Mouse (Mus musculus) mouse trophoblast stem cell (cell line): ENCODE data around the gene Tuba1a.
"Not testable (repeated sequence)": the region's sequence is repeated elsewhere in the genome, so short reads cannot be mapped to it uniquely, and the experiment has no call there.

ENCODE experiments used
- in situ Hi-C, 2 experiments: fragments of 300-500 bp; cut with MseI, MboI; formaldehyde crosslinking; loops; 2 replicates in 1 of 2; 3 replicates in 1 of 2; pipeline ENCODE4 v1.15.1; 2025

Gene Tuba1a

GRCm38 (mm10) chr15:98924682-98925081 is 28.8 kb downstream of the Tuba1a start:
- in situ Hi-C loops: no loop called here

GRCm38 (mm10) chr15:98923031-98923537 is 30.4 kb downstream of the Tuba1a start:
- in situ Hi-C loops: no loop called here

- in situ Hi-C loops: no loop called here
Measured at GRCm38 (mm10) chr15:98922581-98922980, 30.9 kb downstream of the Tuba1a start.

GRCm38 (mm10) chr15:98921510-98921909 is 32.0 kb downstream of the Tuba1a start:
- in situ Hi-C loops: no loop called here

- in situ Hi-C loops: not testable (repeated sequence)
Measured at GRCm38 (mm10) chr15:98918499-98918895, 35.0 kb downstream of the Tuba1a start.

- in situ Hi-C loops: no loop called here
Measured at GRCm38 (mm10) chr15:98917538-98918498, 35.7 kb downstream of the Tuba1a start, which contains the start of gene Lmbr1l. Gene Lmbr1l (minus strand): TSS chr15:98918231.

GRCm38 (mm10) chr15:98917091-98917490 is 36.4 kb downstream of the Tuba1a start:
- in situ Hi-C loops: no loop called here

- in situ Hi-C loops: no loop called here
Measured at GRCm38 (mm10) chr15:98916016-98916415, 37.5 kb downstream of the Tuba1a start.

GRCm38 (mm10) chr15:98914903-98915302 is 38.6 kb downstream of the Tuba1a start:
- in situ Hi-C loops: no loop called here

- in situ Hi-C loops: no loop called here
Measured at GRCm38 (mm10) chr15:98904692-98905091, 48.8 kb downstream of the Tuba1a start.

- in situ Hi-C loops: no loop called here
Measured at GRCm38 (mm10) chr15:98902600-98902999, 50.9 kb downstream of the Tuba1a start.

GRCm38 (mm10) chr15:98901530-98901929 is 52.0 kb downstream of the Tuba1a start:
- in situ Hi-C loops: no loop called here
